ENCODE assay signal across 13 mouse cellular contexts in genomic region chr9:57923046-57923445, GRCm38 (mm10). TPM values are rescaled to one million over a fixed set of nuclear protein-coding genes. Genes with fewer than 3 reads are reported as not detected.
"Had no signal": no experiment of that assay in that cellular context is flagged by ENCODE, and none has a peak within 500 bp of the region (broad histone marks: within the 10 kb centered on the region; RNA-seq: fewer than 3 reads in every experiment).

No protein-coding gene starts in this region.

- DNase-seq: lung, embryonic 14.5 days; lung, postnatal 10 days; lung, postnatal 4 days; midbrain, embryonic 14.5 days; retina, postnatal 1 day; right cerebral cortex, adult 18-20 months; right cerebral cortex, postnatal 25 days; right cerebral cortex, postnatal 4 days; spleen, adult 18-20 months; thymus, postnatal 14 days; thymus, postnatal 36 days had no signal

- ATAC-seq: midbrain, embryonic 16.5 days had no signal

RNA-seq across cellular contexts. Expression of gene Sema7a, which starts 16.9 kb away (rescaled TPM):
- total RNA-seq: megakaryocyte-erythroid progenitor cell, adult 5-6 weeks had no signal
